Mouse (Mus musculus) hematopoietic stem cell, adult 5-6 weeks (primary cell): ENCODE measurements around the gene Cnfn. TPM values are rescaled to one million over a fixed set of nuclear protein-coding genes. Genes with fewer than 3 reads are reported as not detected.
A peak's percentile ranks its signal among the peaks of the same experiment; 100 is the strongest.

ENCODE experiments used
- ATAC-seq, 2 experiments: fragments of 125-278 bp in 1 of 2; replicated peaks in 1 of 2; 2 replicates each; pipeline ENCODE4 v1.8.0; 2016 to 2017; ENCODE audit warnings: inconsistent platforms in 2 of 2, mild to moderate bottlenecking in 2 of 2, moderate number of reproducible peaks in 2 of 2, low read depth in 1 of 2, moderate TSS enrichment in 1 of 2; ENCODE audit not compliant: low FRiP score in 2 of 2, poor library complexity in 2 of 2, severe bottlenecking in 2 of 2, insufficient read depth in 1 of 2, low TSS enrichment in 1 of 2
- total RNA-seq: library from RNA; stranded (forward); fragments of 172-1452, 232-1000 nt; gene quantifications from 2 replicates; pipeline ENCODE4 v1.2.3, GENCODE M21; 2017

Cnfn gene
- total RNA-seq, 1 experiment from 2014 or later: not detected

DNA sequence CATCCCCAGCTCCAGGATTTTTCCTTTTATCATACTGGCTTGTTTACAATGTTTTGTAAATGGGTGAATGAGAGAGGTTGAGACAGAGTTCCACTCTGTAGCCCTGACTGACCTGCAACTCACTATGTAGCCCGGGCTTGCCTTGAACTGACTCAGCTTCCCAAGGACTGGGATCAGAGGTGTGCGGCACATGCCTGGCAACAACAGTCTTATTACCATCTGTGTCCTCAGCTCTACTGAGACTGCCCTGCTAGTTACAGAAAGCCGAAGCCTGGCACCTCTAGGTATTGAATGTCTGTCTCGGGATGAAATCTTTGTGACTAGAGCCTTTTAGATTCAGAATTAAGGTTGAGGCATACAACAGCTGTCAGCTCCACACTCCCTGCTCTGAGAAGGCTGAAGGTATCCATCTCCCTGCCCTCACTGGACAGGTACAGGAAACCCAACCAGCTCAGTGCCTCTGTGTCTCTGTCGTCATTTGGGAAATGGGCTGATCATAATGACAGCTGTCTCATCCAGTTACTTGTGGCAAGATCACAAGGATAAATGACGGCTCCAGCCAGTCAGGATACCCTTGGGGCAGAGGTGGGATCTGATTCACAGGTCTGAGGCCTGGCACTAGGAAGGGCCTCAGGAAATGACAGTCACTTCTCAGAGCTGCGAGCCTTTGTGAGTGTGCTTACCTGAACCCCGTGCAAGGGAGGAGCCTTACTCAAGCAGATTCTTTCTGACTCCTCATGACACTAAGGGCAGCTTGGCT lies 24.1 kb upstream of the Cnfn start:
- no peak for ATAC-seq

DNA sequence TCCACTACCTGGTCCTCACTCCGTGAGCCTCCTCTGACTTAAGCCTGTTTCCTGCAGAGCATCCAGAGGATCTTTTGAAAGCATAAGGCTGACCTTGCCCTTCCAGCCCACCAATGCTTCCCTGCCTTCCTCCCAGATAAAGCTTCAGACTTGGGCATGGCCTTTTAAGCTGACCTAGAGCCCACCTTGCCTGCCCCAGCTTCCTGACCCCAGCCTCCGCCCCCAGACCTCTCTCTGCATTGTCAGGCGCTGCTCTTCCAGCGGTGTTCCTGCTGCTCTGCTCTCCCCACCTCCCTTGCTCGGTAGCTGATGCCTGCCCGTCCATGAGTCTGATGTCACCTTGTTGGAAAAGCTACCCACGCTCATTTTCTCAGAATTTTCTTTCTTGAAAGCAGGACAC lies 23.3 kb upstream of the Cnfn start:
- ATAC-seq: no peak

DNA sequence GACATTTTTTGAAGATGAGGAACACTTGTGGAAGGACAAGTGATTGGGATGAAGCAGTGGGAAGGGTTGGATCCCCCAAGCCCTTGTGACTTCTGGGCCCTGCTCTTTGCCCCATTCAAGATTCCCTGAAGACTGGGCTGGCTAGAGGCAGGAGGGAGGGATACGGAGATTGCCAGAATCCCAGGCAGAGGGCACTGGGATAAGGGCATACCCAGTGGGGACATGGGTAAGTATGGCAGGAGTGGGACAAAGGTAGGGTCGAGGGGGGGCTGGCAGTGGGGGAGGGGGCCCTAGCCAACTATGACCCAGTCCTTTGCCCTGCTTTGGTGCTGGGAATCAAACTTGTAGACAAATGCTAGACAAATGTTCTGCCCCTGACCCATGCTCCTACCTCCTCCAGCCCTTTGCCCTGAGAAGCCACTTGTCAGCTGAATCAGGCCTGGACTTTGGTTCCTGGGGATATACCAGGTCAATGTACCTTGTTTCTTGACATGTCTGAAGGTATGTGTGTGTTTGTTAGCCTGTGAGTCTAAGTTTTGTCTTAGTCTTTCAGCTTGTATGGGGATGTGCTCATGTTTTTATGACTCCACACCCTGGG lies 22.4 kb upstream of the Cnfn start:
- ATAC-seq: no peak

DNA sequence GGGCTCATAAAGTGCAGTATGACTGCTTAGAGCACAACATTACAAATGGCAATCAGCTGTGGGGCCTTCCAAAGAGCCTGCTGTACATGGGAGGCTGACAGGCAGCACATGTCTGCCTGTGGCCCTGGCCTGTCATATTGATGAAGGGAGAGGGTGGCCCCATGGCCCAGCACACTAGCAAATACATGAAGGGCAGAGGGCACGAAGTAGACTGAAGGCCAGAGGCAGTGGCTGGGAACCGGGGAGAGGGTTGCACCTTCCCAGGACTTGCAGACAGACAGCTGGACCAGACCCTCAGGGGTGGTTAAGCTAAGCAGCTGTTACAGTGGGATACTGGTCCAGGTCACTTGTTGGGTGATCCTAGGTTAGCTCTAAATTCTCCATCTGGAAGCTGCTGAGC lies 21.5 kb upstream of the Cnfn start:
- no peak for ATAC-seq

DNA sequence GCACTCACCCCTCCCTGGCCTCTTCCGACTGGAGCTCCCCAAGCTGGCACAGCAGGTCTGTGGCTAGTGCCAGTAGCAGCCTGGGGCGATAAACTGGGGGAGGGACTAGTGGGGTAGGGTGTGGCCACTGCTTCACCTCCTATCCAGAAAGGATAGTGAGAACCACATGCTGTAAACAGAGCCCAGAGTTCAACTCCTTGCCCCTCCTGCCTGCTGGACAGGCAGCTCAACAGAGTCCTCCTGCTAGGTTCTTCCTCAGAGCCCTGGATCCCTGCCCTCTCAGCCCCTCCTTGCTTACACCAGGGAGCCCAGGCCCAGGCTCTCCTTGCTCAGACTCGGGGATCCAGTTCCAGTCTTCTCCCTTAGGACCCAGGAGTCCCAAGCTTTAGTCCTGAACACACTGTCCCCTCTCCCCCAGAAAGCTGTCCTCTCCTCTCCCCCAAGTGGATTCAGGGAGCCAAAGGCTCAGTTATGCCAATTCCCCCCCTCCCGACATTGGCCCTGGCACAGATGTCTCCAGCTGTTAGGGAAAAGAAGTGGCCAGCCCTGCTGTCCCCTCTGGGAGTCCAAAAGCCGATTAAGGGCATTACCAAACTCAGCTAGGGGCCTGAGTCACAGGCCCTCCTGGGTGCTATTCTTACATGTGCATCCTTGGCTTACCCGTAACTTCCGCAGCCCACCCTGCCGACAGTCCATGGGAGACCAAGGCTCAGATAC lies 20.7 kb upstream of the Cnfn start:
- ATAC-seq: peak; percentile 57 to 65

DNA sequence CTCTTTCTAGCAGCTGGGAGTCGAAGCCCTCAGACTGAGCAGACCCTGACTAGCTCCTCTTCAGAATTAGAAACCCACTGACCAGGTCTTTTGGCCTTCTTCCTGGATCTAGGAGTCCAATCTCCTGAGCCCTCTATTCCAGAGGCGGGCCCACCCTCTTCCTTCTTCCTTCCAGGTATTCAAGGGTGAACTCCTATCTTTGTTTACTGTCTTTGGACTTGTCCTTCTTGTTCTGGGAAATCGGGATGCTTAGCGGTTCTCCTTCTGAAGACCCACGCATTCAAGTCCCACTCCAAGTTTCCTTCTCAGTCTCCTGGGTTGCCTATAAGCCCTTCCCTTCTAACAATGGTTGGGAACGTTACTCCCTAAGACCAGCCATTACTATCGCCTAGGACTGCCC lies 19.4 kb upstream of the Cnfn start:
- no peak for ATAC-seq

DNA sequence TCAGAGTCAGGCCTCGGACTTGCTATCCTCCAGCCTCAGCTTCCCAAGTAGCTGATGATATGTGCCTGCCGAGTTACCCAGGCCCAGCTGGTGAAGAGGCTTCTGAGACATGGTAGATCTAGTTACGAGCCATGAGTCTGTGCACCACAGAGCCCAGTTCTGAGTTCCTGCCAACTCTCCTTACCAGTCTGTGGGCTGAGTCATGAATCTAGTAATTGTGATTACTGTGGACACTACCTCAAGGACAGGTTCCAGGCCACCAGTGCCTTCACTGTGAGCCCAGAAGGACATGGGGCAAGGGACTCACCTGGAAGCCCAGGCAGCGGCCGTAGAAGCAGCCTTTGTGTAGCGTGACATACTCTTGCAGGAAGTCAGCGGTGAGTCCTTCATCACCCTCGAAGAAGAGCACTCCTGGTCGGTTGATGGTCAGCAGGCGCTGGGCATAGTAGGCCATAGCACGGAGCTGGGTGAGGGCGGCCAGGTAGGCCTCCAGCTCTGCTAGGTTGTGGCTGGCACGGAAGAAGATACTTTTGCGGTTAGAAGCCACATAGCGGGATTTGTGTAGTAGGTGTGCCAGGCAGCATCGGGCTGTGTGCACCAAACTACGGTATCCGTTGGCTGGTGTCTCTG lies 18.4 kb upstream of the Cnfn start:
- no peak for ATAC-seq

DNA sequence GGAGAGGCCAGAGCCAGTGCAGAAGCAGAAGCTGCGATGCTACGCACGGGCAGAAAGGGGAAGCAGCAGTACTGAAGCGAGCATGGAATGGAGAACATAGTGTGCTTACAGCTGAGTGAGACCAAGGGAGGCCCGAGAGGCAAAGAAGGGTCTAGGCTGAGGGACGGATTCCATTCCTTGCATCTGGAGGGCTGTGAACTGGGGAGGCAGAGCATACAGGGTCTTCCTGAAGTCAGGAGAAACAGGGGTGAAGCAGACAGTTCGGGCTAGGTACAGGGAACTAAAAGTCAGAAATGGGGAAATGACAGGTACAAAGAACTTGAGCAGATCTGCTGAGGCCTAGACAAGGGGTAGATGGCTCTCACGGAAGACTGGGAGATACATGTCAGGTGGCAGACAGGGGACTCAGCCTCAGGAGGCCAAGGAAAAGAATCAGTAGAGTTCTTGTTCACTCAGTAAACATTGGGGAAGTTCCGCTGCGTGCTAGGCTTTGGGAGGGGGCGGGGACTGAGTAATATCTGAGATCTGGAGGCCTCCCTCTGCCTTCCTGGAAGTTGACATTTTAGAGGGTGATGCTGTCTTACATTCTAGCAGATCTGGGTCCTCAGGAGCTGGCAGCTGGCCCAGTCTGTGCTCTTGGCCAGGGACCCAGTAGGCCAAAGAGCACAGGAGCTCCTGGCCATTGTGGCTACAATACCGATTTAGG lies 16.5 kb upstream of the Cnfn start:
- peak; percentile 52 to 68 for ATAC-seq

DNA sequence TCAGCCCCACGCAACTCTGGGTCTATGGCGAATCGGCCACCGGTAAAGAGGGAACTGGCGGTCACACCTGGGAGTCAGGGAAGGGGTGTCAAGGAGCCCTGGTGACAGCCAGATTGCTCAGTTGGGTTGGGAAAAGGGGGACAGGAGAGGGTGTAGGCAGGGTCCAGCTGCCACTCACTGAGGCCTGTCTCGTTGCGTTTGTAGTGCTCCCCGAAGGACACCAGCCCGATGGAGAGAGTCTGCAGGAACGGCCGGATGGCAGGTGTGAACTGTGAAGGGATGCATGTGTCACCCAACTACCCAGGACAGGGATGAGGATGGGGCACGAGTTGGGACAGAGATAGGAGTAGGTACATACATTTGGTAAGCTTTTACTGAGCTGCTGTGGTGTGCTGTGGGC lies 15.7 kb upstream of the Cnfn start:
- no peak for ATAC-seq

DNA sequence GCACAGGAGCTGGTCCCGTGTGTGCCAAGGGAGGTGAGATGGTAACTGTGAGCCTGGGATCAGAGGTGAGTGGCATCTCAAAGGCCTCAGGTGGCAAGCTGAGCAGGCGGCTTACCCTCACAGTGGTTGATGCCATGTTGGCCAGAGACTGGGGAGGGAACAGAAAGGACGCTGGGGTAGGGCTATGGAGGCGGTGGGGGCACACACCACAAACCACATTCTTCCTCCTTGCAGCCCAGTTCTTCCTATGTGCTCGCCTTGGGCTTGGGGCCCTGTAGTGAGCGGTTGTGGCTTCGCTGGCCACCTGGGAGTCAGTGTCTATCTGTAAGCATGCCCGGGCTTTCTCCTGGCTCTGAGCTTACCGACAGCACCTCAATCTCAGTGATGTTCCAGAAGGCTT lies 15.3 kb upstream of the Cnfn start:
- peak; percentile 68 to 78 for ATAC-seq

DNA sequence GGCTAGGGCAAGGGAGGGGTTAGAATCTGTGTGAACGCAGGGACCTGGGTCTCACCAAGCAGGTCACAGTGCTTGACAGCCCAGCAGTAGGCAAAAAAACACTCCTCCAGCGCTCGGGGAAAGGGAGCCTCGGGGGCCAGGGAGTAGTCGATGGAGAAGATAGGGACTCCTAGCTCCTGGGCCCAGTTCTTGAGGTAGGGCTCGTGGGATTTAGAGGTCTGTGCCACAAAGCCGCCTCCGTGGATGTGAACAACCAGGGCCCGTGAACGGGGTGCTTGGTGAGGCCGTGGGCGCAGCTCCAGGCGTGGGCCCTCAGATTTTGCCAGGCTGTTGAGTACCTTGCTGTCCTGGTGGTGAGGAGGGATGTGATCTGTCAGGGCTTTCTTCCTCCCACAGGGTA lies 14.8 kb upstream of the Cnfn start:
- no peak for ATAC-seq

DNA sequence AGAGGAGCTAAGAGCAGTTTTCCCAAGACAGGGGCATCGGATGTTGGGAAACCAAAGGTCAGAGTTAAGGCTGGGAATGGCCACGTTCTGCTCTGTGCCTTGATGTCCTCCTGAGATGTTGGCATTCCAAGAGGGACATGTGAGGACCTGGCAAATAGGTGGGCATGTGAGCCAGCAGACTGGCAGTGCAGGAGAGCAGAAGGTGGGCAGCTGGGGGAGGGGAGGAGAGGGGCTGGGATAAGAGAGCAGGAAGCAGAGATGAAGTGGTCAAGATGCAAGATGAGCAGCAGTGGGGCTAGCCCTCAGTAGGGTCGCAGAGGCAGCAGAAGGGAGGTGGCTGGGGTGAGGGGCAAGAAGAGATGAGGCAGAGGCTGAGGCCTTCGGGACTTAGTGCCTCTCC lies 14.4 kb upstream of the Cnfn start:
- ATAC-seq: no peak

DNA sequence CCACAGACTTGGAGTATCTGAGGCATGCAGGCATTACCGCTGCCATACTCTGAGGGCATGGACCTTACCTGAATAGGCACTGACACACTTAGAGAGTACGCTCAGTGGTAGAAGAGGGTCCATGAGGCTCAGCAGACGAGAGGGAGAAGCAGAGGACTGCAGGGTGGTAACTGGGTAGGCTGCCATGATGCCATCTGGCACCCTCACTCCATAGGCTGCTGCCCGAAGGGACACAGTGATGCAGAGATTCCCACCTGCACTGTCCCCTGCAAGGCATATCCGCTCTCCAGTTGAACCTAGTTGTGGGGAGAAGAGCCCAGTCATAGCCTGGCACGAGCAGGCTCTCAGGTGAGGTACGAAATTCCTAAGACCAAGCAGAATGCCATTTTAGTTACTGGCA lies 13.9 kb upstream of the Cnfn start:
- no peak for ATAC-seq

DNA sequence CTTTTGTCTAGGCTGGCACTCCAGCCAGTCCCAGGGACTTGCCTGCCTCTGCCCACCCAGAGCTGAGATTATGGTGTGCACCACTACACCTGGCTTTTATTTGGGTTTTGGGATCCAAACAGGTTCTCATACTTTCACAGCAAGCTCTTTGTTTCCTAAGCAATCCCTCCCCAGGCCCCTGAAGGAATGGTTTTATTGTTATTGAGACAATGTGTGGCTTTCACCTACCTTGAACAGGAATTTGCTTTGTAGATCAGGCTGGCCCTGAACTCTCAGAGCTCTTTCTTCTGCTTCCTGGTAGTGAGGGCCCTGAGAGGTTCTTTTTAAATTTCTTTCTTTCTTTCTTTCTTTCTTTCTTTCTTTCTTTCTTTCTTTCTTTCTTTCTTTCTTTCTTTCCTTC lies 13.0 kb upstream of the Cnfn start:
- no peak for ATAC-seq

DNA sequence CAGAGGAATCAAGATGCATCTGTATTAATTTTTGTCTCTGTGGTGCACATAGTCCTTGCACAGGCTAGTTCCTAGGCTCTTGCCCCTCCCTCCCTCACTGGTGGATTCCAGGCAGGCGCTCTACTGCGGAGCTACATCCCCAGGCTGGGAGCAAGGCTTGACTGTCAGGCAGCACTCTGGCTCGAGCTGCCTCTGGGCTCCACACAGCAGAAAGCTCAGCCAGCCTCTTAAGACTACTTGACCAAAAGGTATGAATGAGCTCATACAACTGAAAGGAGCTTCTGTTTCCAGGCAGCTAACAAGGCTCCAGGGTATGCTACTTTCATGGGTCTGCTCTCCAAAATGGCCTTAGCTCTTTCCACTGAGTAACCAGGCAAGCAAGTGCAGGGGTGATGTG lies 11.8 kb upstream of the Cnfn start:
- no peak for ATAC-seq

DNA sequence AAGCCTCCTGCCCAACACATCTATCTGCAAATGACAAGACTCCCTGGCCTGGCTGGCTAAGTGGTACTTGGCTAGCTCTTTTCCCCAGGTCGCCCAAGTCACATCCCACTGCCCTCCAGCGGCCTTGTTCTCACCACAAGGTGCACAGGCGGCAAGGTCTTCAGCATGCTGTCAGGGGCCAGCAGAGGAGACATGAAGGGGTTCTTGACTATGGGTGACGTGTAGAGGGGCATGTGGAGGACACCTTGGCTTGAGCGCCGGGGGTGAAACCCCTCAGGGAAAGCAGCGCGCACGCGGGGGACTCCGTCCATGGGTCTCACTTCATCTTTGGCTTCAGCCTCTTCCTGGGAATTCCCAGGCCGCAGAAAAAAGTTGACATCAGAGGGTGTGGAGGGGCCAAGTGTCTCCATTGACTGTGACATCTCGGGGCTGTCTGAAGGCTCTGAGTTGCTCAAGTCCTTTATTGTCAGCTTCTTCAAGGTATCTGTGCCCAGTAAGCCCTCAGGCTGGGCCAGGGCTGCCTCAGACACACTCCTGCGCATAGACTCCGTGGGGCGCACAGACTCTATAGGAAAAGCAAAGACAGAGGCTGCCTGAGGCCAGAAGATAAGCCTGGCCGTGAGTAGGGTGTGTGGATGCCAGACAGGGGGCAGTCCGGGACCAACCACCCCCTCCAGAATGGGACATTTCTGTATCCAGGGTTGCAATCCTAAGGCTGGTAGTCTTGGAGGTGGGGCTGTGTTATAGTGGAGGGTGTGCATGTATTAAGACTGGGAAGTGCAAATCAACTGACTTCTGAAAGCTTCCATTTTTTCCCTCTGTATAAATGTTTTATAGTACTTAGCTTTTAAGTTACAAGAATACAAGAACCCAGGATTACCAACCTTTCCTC lies 11.1 kb upstream of the Cnfn start:
- no peak for ATAC-seq
